Mouse (Mus musculus) midbrain, embryonic 11.5 days (tissue): Measurements from ENCODE around the gene Enthd1. TPM values are rescaled to one million over a fixed set of nuclear protein-coding genes. Genes with fewer than 3 reads are reported as not detected.

Source experiments
- ATAC-seq: fragments of 200-750 bp; cut with Nextera tagmentation; 2 replicates; pipeline ENCODE4 v1.8.0; 2017; ENCODE audit warnings: moderate TSS enrichment, moderate library complexity; ENCODE audit not compliant: low FRiP score
- DNase-seq: peaks from one replicate; pipeline ENCODE4 v3.0.0; 2015; ENCODE audit warnings: low spot score; ENCODE audit errors: missing footprints
- H3K27ac ChIP-seq: fragments of 300-500 bp; sonication (generic); 2 replicates; pipeline ENCODE4 v1.5.1; 2014; ENCODE audit warnings: low read depth, low read length
- H3K27me3 ChIP-seq: fragments of 300-500 bp; sonication (generic); 2 replicates; pipeline ENCODE4 v1.6.1; 2014; ENCODE audit warnings: mild to moderate bottlenecking, low read length, moderate library complexity, mixed read lengths; ENCODE audit not compliant: control insufficient read depth, insufficient read depth
- H3K36me3 ChIP-seq: fragments of 300-500 bp; sonication (generic); 2 replicates; pipeline ENCODE4 v1.6.1; 2014; ENCODE audit warnings: mild to moderate bottlenecking, low read length, moderate library complexity, mixed read lengths; ENCODE audit not compliant: control insufficient read depth, insufficient read depth
- H3K4me1 ChIP-seq: fragments of 300-500 bp; sonication (generic); 2 replicates; pipeline ENCODE4 v1.6.1; 2014; ENCODE audit warnings: low read length; ENCODE audit not compliant: control insufficient read depth, insufficient read depth
- H3K4me2 ChIP-seq: fragments of 300-500 bp; sonication (generic); 2 replicates; pipeline ENCODE4 v1.6.1; 2014; ENCODE audit warnings: mild to moderate bottlenecking, moderate library complexity
- H3K4me3 ChIP-seq: fragments of 300-500 bp; sonication (generic); 2 replicates; pipeline ENCODE4 v1.5.1; 2014; ENCODE audit warnings: low read depth, low read length
- H3K9ac ChIP-seq: fragments of 300-500 bp; sonication (generic); 2 replicates; pipeline ENCODE4 v1.6.1; 2014; ENCODE audit warnings: low read length
- H3K9me3 ChIP-seq: fragments of 300-500 bp; sonication (generic); 2 replicates; pipeline ENCODE4 v1.6.1; 2016; ENCODE audit warnings: low read length; ENCODE audit not compliant: control insufficient read depth
- WGBS: fragments of 180-500 bp; shearing (Covaris S2); extraction: QIAGEN DNeasy Blood & Tissue Kit; methylation state at CpG from one replicate; pipeline ENCODE4 v1.1.7; 2014; 5-methylcytosine and 5-hydroxymethylcytosine counted together
- polyA plus RNA-seq: library from polyadenylated mRNA; unstranded; fragments of >200 nt; fragmentation: Nextera tagmentation; extraction: Ambion mirVana; gene quantifications from 2 replicates; pipeline ENCODE4 v1.2.1, GENCODE M21; 2014

Enthd1 gene
- polyA plus RNA-seq, 1 experiment from 2014 or later: not detected

DNA sequence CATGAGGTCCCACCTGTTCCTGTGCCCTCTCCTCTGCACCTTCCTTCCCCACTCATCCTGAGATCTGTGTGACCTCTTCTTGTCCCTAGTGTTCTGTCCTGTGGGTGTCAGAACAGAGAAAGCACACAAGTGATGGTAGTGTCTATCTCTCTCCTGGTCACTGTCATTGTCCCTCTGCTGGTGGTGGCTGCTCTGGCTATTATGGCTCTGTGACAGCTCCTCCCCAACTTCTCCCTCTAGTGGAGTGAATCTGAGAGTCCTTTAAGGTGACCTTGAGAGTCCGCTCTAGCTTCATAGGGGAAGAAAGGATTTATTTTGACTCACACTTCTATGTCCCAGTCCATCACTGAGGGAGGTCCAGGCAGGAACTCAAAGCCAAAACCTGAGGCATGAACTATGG lies 79.4 kb downstream of the Enthd1 start:
- no peak for ATAC-seq
- Histone ChIP-seq H3K4me3 (no peak overlapping the region), H3K9ac (no peak overlapping the region), H3K27me3 (no peaks in the 10 kb centered on the region), H3K36me3 (no peaks in the 10 kb centered on the region), H3K9me3 (no peaks in the 10 kb centered on the region), H3K4me1 (no peaks in the 10 kb centered on the region; the same call in 1 of the 2 replicates), H3K4me2 (no peak overlapping the region), H3K27ac (no peak overlapping the region)
- 91% methylated on average over 1 of the region's 1 CpGs for WGBS
- DNase-seq: no peak

DNA sequence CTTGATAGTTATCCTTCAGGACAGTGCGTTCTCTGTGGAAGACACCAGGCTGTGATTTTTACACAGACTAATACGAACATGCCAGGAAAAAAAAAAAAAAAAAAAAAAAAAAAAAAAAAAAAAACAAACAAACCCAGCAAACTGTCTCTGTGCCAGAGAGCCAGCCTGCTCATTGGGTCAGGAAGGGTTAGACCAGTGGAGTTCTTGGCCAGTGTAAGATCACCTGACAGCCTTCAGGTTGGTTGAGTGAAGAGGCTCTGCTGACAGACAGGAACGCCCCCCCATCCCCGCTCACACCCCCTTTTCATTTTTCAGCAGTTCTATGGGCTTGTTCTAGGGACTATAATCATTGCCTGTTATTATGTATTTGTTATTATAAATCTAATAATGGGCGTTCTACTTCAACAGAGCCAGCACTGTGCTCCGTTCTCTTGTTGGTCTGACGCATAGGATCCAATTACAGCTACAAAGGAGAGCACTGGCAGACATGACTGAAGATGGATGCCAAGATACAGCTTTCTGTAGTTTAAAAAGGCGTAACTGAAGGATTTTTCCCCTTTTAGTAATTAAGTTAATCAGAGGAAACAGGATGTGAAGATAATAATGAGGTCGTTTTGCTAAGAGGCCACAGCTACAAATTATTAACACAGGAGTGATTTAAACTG lies 81.8 kb downstream of the Enthd1 start:
- peak; percentile 12 for DNase-seq
- H3K4me1 ChIP-seq: no peaks in the 10 kb centered on the region
- H3K9me3 ChIP-seq: no peaks in the 10 kb centered on the region
- H3K4me3 ChIP-seq: no peak overlapping the region
- H3K36me3 ChIP-seq: no peaks in the 10 kb centered on the region
- no peak for ATAC-seq
- H3K27me3 ChIP-seq: no peaks in the 10 kb centered on the region
- no peak overlapping the region for H3K4me2 ChIP-seq
- no peak overlapping the region for H3K9ac ChIP-seq
- WGBS: 82% methylated on average over 9 of the region's 9 CpGs
- H3K27ac ChIP-seq: no peak overlapping the region

DNA sequence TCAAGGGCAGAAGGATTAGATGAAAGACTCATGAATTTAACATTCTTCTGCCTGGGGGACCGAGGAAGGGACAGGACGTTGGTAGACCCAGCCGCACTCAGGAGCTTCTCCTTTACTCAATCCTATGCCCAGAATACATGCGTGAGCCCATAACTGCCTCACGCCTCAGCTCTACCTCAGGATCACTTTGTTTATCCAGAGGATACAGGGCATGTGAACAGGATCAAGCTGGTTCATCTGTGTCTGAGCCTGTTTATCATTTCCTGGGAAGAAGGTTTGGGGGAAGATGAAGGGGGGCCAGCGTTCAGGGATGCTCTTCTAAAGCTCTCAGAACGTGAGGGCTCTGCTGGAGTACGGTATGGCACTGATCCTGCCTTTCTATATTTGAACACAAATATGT lies 82.6 kb downstream of the Enthd1 start:
- Histone ChIP-seq H3K36me3 (no peaks in the 10 kb centered on the region), H3K27me3 (no peaks in the 10 kb centered on the region), H3K4me3 (no peak overlapping the region), H3K9me3 (no peaks in the 10 kb centered on the region), H3K27ac (no peak overlapping the region), H3K9ac (no peak overlapping the region), H3K4me2 (no peak overlapping the region), H3K4me1 (no peaks in the 10 kb centered on the region)
- 56% methylated on average over 8 of the region's 8 CpGs for WGBS
- ATAC-seq (no peak), DNase-seq (peak; percentile 86)

DNA sequence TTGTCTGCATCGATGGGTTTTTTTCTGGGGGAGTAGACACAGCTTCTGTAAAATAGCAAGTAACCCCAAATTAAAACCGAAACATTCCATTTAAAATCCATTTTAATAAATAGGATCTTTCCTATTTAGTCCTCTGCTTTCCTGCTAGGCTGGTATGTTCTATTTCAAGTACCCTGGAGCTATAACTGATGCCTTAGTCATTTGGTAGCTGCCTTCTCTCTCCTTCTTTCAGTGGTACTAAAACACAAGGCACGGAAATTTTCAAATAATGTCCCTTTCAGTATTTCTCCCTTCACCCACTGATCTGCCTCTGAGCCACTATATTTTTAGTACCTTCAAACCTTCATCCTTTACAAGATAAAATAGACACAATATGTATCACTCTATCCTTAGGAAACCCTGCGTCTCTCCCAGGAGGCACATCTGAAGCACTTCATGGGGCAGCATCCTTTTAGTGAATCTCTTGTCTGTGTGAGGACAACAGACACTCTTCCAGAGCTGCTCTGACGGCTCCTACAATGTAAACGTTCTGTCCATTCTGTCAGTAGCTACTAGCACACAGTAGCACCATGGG lies 90.4 kb downstream of the Enthd1 start:
- no peak overlapping the region for H3K4me2 ChIP-seq
- no peak overlapping the region for H3K27ac ChIP-seq
- H3K9me3 ChIP-seq: no peaks in the 10 kb centered on the region
- WGBS: 82% methylated on average over 6 of the region's 6 CpGs
- no peak overlapping the region for H3K4me3 ChIP-seq
- H3K36me3 ChIP-seq: no peaks in the 10 kb centered on the region
- no peaks in the 10 kb centered on the region for H3K4me1 ChIP-seq
- no peak overlapping the region for H3K9ac ChIP-seq
- DNase-seq (peak; percentile 35), ATAC-seq (no peak)
- no peaks in the 10 kb centered on the region for H3K27me3 ChIP-seq

DNA sequence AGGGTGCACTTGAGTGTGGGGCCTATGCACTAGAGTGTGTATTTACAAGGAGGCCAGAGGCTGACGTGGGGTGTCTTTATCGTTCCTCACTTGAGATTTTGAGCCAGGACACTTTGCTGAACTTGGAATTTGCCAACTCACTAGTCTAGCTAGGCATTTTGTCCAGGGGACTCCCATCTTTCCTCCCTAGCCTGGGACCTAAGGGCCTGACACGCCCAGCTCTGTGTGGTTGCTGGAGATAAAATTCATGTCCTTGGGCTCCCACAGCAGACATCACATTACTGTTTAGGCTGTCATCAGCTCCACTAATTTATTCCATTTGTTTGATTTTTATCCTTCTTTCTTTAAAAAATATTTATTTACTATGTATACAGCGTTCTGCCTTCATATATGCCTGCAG lies 97.1 kb downstream of the Enthd1 start:
- Histone ChIP-seq H3K9me3 (no peaks in the 10 kb centered on the region), H3K36me3 (no peaks in the 10 kb centered on the region), H3K4me1 (no peaks in the 10 kb centered on the region), H3K9ac (no peak overlapping the region), H3K27ac (no peak overlapping the region), H3K4me3 (no peak overlapping the region), H3K4me2 (no peak overlapping the region), H3K27me3 (no peaks in the 10 kb centered on the region)
- no peak for ATAC-seq
- WGBS: 87% methylated on average over 4 of the region's 4 CpGs
- DNase-seq: no peak

DNA sequence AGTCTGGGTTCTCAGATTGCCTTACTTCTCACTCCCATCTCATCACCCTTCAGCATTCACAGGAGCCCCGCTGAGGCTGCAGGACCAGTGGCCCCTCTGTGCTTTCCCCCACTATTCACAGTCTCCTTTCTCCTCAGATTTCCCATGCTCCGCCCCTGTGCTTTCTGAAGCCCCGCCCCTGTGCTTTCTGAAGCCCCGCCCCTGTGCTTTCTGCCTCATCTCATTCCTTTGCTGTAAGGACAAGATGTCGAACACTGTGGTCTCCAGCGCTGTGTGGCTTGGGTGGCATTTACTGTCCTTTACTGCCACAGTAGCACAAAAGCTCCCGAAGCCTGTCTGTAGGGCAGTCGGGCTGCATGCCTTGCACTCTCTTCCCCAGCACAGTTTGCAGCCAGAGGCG lies 102.8 kb downstream of the Enthd1 start:
- H3K27me3 ChIP-seq: no peaks in the 10 kb centered on the region; the same call in 1 of the 2 replicates
- ATAC-seq (peak; percentile 59), DNase-seq (peak; percentile 91)
- WGBS: 4% methylated on average over 9 of the region's 9 CpGs
- H3K9me3 ChIP-seq: no peaks in the 10 kb centered on the region
- H3K4me2 ChIP-seq: peak overlapping the region; percentile 43
- H3K27ac ChIP-seq: no peak overlapping the region
- 0 out of 2 replicates have a peak overlapping the region, but pooled peaks have one; percentile 6 for H3K9ac ChIP-seq
- no peaks in the 10 kb centered on the region for H3K36me3 ChIP-seq
- H3K4me3 ChIP-seq: no peak overlapping the region
- H3K4me1 ChIP-seq: no peaks in the 10 kb centered on the region

DNA sequence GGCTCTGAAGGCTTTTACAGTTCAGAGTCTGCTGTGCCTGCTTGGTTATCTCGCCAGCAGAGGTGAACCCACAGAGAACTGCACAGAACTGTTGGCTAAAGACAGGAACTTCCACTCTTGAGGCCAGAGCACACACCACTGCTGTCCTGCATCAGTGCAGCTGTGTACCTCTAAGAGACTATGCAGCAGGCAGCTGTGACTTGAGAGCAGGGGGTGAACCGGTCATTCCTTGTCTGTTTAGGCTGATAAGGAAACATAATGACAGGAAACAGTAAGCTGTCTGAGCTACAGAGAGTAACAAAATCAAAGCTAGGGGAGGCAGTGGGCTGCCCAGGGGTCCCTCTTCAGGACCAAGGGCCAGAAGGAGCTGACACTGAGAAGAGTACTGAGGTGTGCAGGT lies 103.5 kb downstream of the Enthd1 start:
- Histone ChIP-seq H3K27ac (no peak overlapping the region), H3K4me1 (no peaks in the 10 kb centered on the region), H3K9me3 (no peaks in the 10 kb centered on the region), H3K4me2 (no peak overlapping the region), H3K9ac (no peak overlapping the region), H3K4me3 (no peak overlapping the region), H3K36me3 (no peaks in the 10 kb centered on the region), H3K27me3 (no peaks in the 10 kb centered on the region; the same call in 1 of the 2 replicates)
- WGBS: 80% methylated on average over 2 of the region's 2 CpGs
- DNase-seq: peak; percentile 75
- no peak for ATAC-seq

DNA sequence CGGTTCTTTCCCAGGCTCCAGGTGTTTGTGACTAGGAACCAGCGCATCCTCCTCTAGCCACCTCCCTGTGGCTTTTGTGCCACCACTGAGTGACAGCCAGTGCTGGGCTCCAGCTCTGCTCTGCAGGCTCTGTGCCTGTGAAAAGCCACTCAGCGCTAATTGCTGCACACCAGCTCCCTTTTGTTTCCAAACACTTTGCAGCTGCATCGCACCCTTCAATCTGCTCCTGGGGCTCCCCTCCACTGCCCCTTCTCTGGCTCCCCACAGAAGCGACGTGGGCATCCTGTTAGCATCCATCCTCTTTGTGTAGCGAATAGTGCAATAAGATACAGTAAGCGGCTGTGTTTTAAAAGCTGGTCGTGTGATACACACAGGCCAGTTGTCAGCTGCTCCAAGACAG lies 104.9 kb downstream of the Enthd1 start:
- Histone ChIP-seq H3K9me3 (no peaks in the 10 kb centered on the region), H3K4me1 (no peaks in the 10 kb centered on the region), H3K27ac (no peak overlapping the region), H3K36me3 (no peaks in the 10 kb centered on the region), H3K4me3 (no peak overlapping the region), H3K4me2 (no peak overlapping the region), H3K9ac (no peak overlapping the region), H3K27me3 (no peaks in the 10 kb centered on the region; the same call in 1 of the 2 replicates)
- WGBS: 49% methylated on average over 9 of the region's 9 CpGs
- ATAC-seq (no peak), DNase-seq (no peak)

DNA sequence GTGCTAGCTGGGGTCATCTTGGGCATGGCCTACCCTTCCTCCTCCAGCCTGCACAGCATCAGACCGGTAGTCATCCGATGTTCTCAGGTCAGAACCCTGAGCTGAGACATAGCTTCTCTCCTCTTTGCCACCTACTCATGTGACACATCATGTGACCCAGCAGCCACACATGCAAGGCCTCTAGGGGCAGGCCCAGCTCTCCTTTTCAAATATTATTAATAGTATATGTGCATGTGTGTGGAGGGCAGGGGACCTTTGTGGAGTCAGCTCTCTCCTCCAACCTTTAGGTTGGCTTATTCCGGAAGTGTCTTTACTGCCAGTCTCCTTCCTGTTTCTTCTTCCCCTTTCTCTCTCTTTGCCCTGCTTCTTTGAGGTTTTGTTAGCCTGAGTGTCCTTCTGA lies 107.0 kb downstream of the Enthd1 start:
- Histone ChIP-seq H3K4me2 (no peak overlapping the region), H3K9me3 (no peaks in the 10 kb centered on the region), H3K27ac (no peak overlapping the region), H3K9ac (no peak overlapping the region), H3K4me1 (no peaks in the 10 kb centered on the region), H3K27me3 (no peaks in the 10 kb centered on the region; the same call in 1 of the 2 replicates), H3K4me3 (no peak overlapping the region), H3K36me3 (no peaks in the 10 kb centered on the region)
- WGBS: 88% methylated on average over 3 of the region's 3 CpGs
- DNase-seq (no peak), ATAC-seq (no peak)
